Mouse (Mus musculus): ENCODE data around the gene Itga4.

Itga4 gene

DNA sequence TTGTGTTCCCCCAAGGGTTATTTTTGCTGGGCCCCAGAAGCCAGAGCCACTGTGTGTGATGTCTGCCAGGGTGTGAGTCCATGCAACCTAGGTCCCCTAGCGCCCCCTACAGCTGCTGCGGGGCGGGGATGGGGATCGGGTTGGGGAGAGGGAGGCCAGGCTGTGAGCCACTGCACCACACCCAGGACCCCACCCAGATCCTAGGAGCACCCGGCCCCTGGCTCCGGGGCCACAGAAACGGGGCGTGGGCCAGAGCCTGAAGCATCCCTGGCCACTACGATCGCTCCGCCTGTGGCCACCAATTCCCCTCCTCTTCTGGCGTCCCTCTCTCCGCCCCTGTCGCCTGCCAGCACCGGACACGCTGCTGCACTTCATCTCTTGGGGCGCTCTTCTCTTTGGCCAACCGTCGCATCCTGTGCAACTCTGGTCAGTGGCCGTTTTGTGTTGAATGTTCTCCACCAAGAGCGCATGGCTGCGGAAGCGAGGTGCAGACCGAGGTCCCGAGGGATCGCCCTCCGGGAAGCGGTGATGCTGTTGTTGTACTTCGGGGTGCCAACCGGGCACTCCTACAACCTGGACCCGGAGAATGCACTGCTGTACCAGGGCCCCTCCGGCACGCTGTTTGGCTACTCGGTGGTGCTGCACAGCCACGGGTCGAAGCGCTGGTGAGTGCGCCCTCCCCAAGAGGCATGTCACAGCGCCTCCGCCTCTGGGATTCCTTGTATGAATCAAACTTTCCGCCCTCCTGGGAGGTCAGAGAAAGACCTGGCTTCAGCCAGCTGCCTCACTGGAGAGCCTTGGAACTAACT is at the start of gene Itga4:
Itga4 (plus strand) TSS at position 235 of the 809 bp plus-strand sequence.
- peak; percentile 44 for DNase-seq

DNA sequence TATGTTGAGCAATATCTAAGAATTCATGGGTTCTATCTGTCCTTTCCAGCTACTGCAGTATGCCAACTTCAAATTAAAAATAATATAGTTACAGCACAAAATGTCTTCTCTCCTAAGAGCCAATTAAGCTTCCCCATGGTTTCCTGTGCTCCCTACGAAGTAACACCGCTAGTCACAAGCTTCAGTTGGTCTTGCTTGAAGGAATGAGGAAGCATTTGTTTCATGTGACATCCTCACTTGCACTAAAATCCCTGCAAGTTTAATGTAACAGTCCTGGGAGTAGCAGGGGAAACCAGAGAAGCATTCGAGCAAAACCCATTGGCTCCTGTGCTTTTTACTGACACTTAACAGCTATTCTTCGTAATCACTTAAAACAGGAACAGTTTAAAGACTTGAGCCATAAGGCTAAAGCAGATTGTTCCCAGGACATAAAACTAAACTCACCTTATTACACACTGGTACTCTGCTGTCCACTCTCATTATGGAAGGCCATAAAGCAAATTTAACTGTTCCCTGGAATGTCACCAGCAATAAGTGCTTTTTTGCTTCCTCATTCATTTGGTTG is 49.0 kb upstream of the Itga4 start:
- DNase-seq, result no peak

- no peak for DNase-seq
These were observed 40.2 kb upstream of the Itga4 start for GRCm38 (mm10) chr2:79214982-79215381.

DNA sequence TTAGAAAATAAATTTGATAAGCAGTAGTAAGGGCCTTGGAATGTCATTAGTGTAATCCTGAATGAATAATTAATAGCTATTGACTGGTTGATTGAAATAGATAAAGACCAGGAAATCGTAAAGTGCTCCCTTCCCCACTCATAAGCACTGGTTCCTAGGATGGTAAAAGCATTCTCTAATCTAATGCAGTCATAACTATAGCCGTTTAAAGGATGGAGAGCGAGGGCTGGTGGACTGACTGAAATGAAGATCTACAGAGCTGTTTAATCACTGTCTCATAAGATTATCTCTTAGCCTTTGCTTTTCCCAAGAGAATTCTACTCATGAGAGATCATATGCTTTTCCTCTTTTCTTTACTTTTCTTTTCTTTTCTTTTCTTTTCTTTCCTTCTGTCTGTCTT is 39.7 kb upstream of the Itga4 start:
- no peak for DNase-seq

DNA sequence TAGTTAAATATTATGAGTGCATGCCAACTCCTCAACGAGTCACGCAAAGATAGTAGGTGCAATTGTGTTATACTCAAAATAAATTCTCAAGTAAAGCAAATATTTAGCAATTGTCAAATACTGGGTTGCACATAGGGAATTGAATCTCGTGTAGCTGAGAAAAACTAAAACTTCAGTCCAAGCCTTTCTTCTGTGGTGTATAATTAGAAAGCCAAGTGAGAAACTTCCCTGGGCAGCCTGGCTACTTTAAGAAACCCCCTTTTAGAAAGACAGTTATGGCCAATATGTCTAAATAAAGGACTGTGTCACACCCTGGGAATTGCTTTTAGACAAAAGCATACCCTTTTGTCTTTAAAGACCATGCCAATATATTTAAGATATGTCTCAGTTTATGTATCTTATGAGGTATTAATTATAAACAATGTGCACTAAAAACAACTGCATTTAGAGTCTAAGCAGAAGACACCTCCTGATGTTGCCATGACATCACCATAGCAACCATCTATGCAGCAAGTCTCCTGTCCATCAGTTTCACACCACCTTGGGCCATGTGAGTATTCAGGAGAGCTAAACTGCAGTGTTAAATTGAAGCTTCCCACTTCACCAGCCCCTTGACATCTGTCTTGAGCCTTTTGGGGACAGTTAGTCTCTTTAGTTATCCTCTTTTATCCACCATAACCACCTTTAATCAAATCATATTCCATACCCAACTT is 30.4 kb upstream of the Itga4 start:
- no peak for DNase-seq

- DNase-seq, result no peak
These were observed 27.4 kb upstream of the Itga4 start for GRCm38 (mm10) chr2:79227805-79228241.

DNA sequence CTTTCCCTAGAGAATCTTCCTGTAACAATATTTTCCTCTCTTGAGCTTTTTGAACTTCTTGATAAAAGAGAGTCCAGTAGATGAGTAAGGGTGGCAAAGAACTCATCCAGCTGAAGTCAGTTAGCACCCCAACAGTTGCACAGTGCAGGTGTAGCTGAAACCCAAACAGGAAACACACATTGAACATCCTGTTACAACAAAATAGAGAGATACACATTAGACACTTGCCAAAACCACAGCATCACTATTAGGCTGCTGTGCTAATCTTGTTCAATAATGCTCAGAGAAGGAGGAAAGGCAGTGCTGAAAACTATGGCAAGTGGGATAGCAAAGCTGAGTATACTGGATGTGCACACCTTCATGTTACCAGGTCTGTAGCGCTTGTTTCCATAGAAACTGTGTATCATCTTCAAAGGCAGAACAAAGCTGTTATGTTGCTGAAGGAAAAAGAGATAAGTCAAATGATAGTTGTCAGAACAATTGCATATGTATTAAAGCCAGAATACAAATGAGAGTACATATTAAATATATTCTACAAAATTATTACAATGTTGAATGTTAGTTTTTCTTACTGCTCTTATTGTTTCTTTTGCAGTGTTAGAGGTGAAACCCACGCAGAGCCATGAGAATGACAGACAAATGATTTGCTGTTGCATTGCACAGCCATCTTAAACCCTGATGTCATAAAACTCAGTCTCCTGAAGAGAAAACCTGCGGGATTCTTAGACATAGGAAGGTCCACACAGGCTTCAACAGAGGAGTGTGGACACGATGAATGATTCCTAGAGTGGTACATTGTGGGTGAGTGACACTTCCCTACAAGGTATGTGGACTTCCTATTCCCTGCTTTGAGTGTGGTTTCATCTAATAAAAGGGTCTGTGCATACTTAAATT is 23.9 kb upstream of the Itga4 start:
- no peak for DNase-seq

DNA sequence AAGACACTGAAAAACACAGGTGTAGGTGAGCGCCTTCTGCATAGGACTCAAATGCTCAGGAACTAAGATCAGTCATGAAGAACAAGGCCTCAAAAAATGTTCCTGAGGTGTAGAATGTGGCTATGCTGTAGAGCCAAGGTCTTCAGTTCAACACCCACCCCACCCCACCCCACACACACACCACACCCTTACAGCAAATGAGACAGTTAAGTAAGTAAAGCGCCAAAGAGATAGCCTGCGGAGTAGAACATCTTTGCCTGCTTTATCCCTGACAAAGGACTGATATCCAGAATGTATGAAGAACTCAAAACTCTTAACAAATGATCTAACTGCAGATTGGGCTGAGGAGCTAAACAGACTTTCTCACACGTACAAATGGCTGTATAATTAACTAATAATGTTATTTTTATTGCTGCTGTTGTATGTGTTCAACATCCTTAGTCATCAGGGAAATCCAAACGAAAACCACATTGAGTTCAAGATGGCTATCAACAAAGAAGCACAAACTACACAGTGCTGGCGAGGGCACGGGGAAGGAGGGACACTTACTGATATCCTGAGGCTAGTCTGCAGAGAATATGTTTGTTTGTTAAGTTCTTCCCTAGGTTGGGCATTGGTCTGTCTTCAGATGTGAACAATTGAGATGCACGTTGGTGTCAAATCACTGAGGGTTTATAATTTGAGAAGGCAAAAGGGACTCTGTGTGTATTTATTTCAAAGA is 19.3 kb upstream of the Itga4 start:
- DNase-seq, result no peak

- DNase-seq, result no peak
These were observed 18.0 kb upstream of the Itga4 start for GRCm38 (mm10) chr2:79237216-79237615.

DNA sequence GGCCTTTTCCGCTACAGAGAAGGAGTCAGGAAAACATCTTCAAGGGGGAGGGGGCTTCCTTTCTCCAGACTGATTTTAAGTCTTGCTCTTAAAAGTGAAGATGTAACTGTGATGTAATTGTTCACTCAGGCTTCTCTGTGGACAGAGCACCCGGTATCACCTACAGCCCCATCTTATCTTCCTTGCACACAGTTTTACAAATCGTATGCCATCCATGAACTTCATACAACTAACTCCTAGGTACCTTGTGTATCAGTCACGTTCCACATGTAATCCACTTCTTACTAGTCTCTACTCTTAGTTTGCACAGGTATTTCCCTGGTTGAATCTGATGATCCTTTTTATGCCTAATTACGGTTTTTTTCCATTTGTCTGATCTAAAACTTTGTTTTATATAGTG is 10.9 kb upstream of the Itga4 start:
- DNase-seq, result no peak

DNA sequence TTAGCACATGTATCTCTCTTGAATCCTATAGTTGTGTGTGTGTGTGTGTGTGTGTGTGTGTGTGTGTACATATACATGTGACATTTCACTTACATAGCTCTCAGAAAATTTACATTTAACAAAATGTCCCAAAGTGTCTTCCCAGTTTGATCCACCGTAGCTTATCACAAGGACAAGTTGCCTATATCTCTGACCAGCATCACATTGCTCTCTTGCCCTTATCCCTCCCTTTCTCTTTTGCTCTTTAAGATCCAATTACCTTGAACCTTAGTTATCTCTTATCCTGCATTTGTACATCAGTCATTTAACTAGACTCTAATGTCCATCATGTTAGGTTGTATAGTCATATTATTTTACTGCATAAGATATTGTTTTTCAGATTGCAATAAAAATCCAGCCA is 10.5 kb upstream of the Itga4 start:
- DNase-seq, result no peak

GRCm38 (mm10) chr2:79248283-79248682 is 6.9 kb upstream of the Itga4 start:
- no peak for DNase-seq

GRCm38 (mm10) chr2:79250510-79250909 is 4.7 kb upstream of the Itga4 start:
- no peak for DNase-seq

- no peak for DNase-seq
These were observed 1.4 kb upstream of the Itga4 start for GRCm38 (mm10) chr2:79253754-79254197.

- DNase-seq, result no peak
These were observed 536 bp upstream of the Itga4 start for GRCm38 (mm10) chr2:79254588-79255191.

DNA sequence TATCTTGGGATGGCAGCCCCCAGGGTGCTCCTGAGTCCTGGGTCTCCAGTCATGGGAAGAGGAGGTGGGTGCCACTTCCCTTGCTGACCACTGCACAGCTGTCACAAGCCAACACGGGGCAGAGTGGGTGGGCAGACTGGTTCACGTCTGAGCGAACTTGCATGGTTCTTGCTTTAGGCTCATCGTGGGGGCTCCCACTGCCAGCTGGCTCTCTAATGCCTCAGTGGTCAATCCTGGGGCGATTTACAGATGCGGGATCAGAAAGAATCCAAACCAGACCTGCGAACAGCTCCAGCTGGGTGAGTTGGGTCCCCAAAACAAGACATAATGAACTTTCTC is 744 bp downstream of the Itga4 start:
- DNase-seq, result no peak

DNA sequence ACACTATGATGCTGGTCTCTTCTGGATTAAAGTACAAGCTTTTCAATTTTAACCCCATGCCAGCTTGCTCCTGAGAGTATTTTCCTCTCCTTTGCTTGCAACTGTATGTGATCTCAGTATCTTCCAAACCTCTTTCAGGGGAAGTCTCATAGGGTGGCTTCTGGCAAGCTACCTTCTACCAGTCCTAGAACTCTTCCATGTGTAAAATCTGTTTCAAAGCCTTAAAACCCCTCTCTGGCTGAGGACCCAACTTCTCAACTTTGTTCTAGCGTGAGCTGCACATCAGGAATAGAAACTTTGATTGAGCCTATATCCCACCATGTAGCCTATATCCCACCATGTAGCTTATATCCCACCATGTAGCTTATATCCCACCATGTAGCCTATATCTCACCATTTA is 1.1 kb downstream of the Itga4 start:
- DNase-seq, result no peak

DNA sequence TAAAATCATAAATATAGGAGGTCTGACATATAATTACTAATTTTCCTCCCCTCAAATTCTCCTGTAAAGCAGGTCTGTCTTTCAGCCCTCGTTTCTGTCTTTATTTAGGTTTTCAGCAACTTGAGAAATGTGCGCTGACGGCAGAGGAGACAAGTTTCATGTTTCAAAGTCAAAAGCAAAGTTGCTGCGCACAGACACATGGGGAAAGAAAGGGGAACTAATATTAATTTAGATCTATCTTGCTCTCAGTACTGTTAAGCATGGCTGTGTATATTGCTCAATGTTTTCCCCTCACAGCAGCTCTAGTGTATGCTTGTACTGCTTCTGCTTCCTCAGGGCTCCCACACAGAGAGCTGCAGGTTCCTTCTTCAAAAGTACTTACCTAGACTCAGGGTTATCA is 1.7 kb downstream of the Itga4 start:
- no peak for DNase-seq

GRCm38 (mm10) chr2:79257411-79257810 is 2.2 kb downstream of the Itga4 start:
- no peak for DNase-seq

DNA sequence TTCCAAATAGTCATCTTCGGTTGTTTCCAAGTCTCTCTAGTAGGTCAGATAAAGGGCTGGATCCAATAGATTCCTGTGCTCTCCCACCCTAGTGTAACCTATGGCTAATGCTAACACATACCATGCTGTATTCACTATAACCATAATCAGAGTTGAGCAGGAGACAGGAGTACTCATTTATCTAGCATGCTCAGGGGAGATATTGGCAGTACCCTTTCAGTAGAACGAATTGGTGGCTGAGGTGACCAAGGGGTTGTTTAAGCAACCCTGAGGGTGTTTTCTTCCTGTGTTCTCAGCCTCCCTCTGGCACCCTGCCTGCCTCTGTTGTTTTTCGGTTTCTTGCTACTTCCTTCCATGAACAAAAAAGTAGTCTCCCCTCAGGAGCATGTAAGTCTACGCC is 4.1 kb downstream of the Itga4 start:
- DNase-seq, result no peak

GRCm38 (mm10) chr2:79265665-79266064 is 10.4 kb downstream of the Itga4 start:
- DNase-seq, result peak; percentile 60

DNA sequence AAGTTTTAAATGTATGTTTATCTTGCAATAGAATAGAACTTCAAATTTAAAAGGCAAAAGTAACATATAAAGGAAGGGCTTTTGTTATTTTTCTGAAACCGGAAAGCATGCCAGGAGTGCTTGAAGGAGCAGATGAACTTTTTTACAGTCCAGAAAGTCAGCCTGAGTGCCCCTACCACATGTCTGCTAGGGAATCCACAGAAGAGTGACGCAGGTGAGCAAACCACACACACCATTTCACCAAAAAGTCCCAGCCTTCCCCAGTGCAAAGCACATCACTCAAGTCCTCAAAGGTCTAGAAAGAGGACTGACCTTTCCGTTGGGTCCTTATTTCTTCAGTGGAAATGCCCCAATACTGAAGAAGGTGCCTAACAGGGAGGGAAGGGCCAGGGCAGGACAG is 11.3 kb downstream of the Itga4 start:
- no peak for DNase-seq
